Mouse (Mus musculus) liver, postnatal 0 days (tissue): ENCODE measurements around the gene Ccdc73. TPM values are rescaled to one million over a fixed set of nuclear protein-coding genes. Genes with fewer than 3 reads are reported as not detected.

Experiments used
- ATAC-seq: fragments of 200-750 bp; cut with Nextera tagmentation; 2 replicates; pipeline ENCODE4 v1.8.0; 2017; ENCODE audit warnings: mild to moderate bottlenecking, moderate library complexity
- DNase-seq: peaks from one replicate; pipeline ENCODE4 v3.0.0-alpha.2; 2016
- H3K27ac ChIP-seq: fragments of 300-500 bp; sonication (generic); 2 replicates; pipeline ENCODE4 v1.5.1; 2014; ENCODE audit warnings: antibody characterized with exemption, moderate library complexity, mild to moderate bottlenecking, low read depth
- H3K27me3 ChIP-seq: fragments of 300-500 bp; sonication (generic); 2 replicates; pipeline ENCODE4 v1.6.1; 2014; ENCODE audit warnings: low read length, control low read depth, mixed read lengths; ENCODE audit not compliant: insufficient read depth
- H3K36me3 ChIP-seq: fragments of 300-500 bp; sonication (generic); replicated peaks from 2 replicates; pipeline ENCODE4 v1.6.1; 2014; ENCODE audit warnings: mild to moderate bottlenecking, control low read depth, low read length, moderate library complexity, mixed read lengths; ENCODE audit not compliant: insufficient read depth
- H3K4me1 ChIP-seq: fragments of 300-500 bp; sonication (generic); 2 replicates; pipeline ENCODE4 v1.6.1; 2014; ENCODE audit warnings: antibody characterized with exemption, mild to moderate bottlenecking, control low read depth; ENCODE audit not compliant: insufficient read depth
- H3K4me2 ChIP-seq: fragments of 300-500 bp; sonication (generic); 2 replicates; pipeline ENCODE4 v1.6.1; 2014; ENCODE audit warnings: low read depth, mild to moderate bottlenecking, low read length, moderate library complexity, mixed read lengths
- H3K4me3 ChIP-seq: fragments of 300-500 bp; sonication (generic); 2 replicates; pipeline ENCODE4 v1.5.1; 2014; ENCODE audit warnings: low read depth, low read length
- H3K9ac ChIP-seq: fragments of 300-500 bp; sonication (generic); replicated peaks from 2 replicates; pipeline ENCODE4 v1.6.1; 2014; ENCODE audit warnings: mild to moderate bottlenecking, moderate library complexity
- H3K9me3 ChIP-seq: fragments of 300-500 bp; sonication (generic); 2 replicates; pipeline ENCODE4 v1.6.1; 2016; ENCODE audit warnings: mild to moderate bottlenecking, control low read depth, low read length, mixed read lengths
- CTCF ChIP-seq: sonication (generic); IDR thresholded peaks from 2 replicates; pipeline ENCODE4 v1.5.1; 2016; ENCODE audit warnings: antibody characterized with exemption, low read depth
- EP300 ChIP-seq: IDR thresholded peaks from 2 replicates; pipeline ENCODE4 v1.6.1; 2016; ENCODE audit warnings: antibody characterized with exemption, low read depth, mild to moderate bottlenecking
- WGBS: fragments of 180-500 bp; shearing (Covaris S2); extraction: QIAGEN DNeasy Blood & Tissue Kit; methylation state at CpG from one replicate; pipeline ENCODE4 v1.1.7; 2014; ENCODE audit not compliant: insufficient replicate concordance; 5-methylcytosine and 5-hydroxymethylcytosine counted together
- polyA plus RNA-seq: library from polyadenylated mRNA; unstranded; fragments of >200 nt; fragmentation: Nextera tagmentation; extraction: Ambion mirVana; gene quantifications from 2 replicates; pipeline ENCODE4 v1.2.1, GENCODE M21; 2015

Ccdc73 gene
- polyA plus RNA-seq, 1 experiment from 2014 or later: 7.9 TPM

- H3K9ac ChIP-seq: no peak overlapping the region
- 67% methylated on average over 7 of the region's 7 CpGs for WGBS
- H3K4me2 ChIP-seq: no peak overlapping the region
- H3K4me3 ChIP-seq: no peak overlapping the region
- H3K9me3 ChIP-seq: no peaks in the 10 kb centered on the region
- TF ChIP-seq CTCF (no peak), EP300 (no peak)
- ATAC-seq (no peak), DNase-seq (no peak)
- H3K27me3 ChIP-seq: no peaks in the 10 kb centered on the region
- H3K36me3 ChIP-seq: no peaks in the 10 kb centered on the region
- H3K4me1 ChIP-seq: no peaks in the 10 kb centered on the region
- no peak overlapping the region for H3K27ac ChIP-seq
Observed at GRCm38 (mm10) chr2:105037956-105038569, 170.5 kb downstream of the Ccdc73 start.

DNA sequence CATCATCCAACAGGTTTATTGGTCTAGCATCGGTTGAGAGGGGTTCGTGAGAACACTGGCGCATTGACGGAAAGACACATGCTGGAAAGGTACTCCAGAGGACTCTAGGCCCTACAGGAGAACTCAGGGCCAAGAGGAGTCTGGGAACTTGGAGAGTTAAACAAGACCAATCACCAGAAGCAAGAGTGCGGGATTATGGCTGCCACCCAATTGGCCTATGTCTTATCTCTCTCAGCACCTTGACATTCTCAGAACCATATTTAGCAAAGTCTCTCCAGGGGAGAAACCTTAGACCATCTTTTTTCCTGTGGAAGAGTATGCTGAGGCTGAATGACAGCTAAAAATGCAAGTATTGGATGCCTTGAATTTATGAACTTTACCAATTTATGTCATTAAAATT lies 171.3 kb downstream of the Ccdc73 start:
- Histone ChIP-seq H3K27ac (no peak overlapping the region), H3K4me3 (no peak overlapping the region), H3K4me1 (no peaks in the 10 kb centered on the region), H3K36me3 (no peaks in the 10 kb centered on the region), H3K9me3 (no peaks in the 10 kb centered on the region), H3K9ac (no peak overlapping the region), H3K4me2 (no peak overlapping the region), H3K27me3 (no peaks in the 10 kb centered on the region)
- TF ChIP-seq CTCF: no peak
- TF ChIP-seq EP300: peak; percentile 58; the same call in 1 of the 2 replicates
- ATAC-seq: no peak
- no peak for DNase-seq
- WGBS: 80% methylated on average over 5 of the region's 5 CpGs

DNA sequence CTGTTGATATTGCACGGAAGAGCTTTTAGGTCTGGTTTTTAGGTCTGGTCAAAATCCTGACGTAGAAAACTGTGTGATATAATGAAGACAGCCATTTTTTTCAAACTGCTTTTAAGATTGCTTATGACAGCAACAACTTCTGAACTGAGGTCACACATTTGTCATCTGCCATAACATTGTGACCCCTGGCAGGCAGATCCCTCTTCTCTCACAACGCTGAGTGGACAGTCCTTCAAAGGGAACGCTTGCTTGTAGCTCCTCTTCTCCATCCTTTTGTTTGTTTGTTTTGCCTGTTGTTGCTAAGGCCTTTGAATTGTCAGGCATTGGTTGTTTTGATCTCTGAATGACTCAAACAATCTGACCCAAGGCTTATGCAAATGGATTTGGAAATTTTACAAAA lies 173.3 kb downstream of the Ccdc73 start:
- Histone ChIP-seq H3K4me3 (no peak overlapping the region), H3K27me3 (no peaks in the 10 kb centered on the region), H3K36me3 (no peaks in the 10 kb centered on the region), H3K9me3 (no peaks in the 10 kb centered on the region), H3K27ac (no peak overlapping the region), H3K4me1 (no peaks in the 10 kb centered on the region), H3K4me2 (no peak overlapping the region), H3K9ac (no peak overlapping the region)
- no peak for DNase-seq
- WGBS: 72% methylated on average over 4 of the region's 4 CpGs
- no peak for ATAC-seq
- TF ChIP-seq CTCF (no peak), EP300 (no peak)

DNA sequence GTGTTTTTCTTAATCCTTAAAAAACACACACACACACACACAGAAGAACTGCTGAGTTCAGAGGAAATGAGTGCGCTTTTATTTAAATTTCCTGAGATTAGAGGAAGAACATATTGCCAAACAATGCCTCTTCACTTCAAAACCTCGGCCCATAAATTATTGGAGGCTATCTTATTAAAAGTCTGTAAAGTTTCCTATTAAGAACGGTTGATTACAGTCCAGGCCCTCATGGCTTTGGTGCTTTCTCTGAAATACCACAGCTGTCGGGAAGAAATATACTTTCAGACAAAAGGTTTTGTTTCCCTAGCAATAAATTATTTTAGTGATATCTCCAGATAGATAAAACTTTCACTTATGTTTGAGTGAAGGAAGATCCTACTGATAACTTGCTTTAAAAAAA lies 175.5 kb downstream of the Ccdc73 start:
- Histone ChIP-seq H3K9me3 (no peaks in the 10 kb centered on the region), H3K36me3 (no peaks in the 10 kb centered on the region), H3K4me1 (no peaks in the 10 kb centered on the region), H3K4me3 (no peak overlapping the region), H3K27me3 (no peaks in the 10 kb centered on the region), H3K9ac (no peak overlapping the region), H3K4me2 (no peak overlapping the region), H3K27ac (no peak overlapping the region)
- no peak for ATAC-seq
- no peak for DNase-seq
- 48% methylated on average over 4 of the region's 4 CpGs for WGBS
- TF ChIP-seq CTCF (no peak), EP300 (no peak)

GRCm38 (mm10) chr2:105048301-105048700 lies 180.7 kb downstream of the Ccdc73 start:
- H3K4me1 ChIP-seq: no peaks in the 10 kb centered on the region
- DNase-seq (no peak), ATAC-seq (no peak)
- H3K9ac ChIP-seq: no peak overlapping the region
- no peak overlapping the region for H3K4me2 ChIP-seq
- no peak overlapping the region for H3K4me3 ChIP-seq
- no peak overlapping the region for H3K27ac ChIP-seq
- no peaks in the 10 kb centered on the region for H3K9me3 ChIP-seq
- no peak for TF ChIP-seq CTCF
- TF ChIP-seq EP300: no peak
- 71% methylated on average over 1 of the region's 1 CpGs for WGBS
- H3K27me3 ChIP-seq: no peaks in the 10 kb centered on the region
- no peaks in the 10 kb centered on the region for H3K36me3 ChIP-seq

- Histone ChIP-seq H3K4me3 (no peak overlapping the region), H3K9me3 (no peaks in the 10 kb centered on the region), H3K4me1 (peaks cover 6% of the 10 kb centered on the region; the same call in 1 of the 2 replicates), H3K27ac (no peak overlapping the region), H3K36me3 (no peaks in the 10 kb centered on the region), H3K27me3 (no peaks in the 10 kb centered on the region), H3K9ac (no peak overlapping the region), H3K4me2 (no peak overlapping the region)
- 28% methylated on average over 1 of the region's 1 CpGs for WGBS
- ATAC-seq (no peak), DNase-seq (no peak)
- TF ChIP-seq EP300 (no peak), CTCF (no peak)
Observed at GRCm38 (mm10) chr2:105055529-105055928, 187.9 kb downstream of the Ccdc73 start.
